Mouse (Mus musculus) CH12.LX (cell line): ENCODE measurements around the gene Prim2. TPM values are rescaled to one million over a fixed set of nuclear protein-coding genes. Genes with fewer than 3 reads are reported as not detected.

Source experiments
- DNase-seq: peaks from one replicate; pipeline ENCODE4 v3.0.0-alpha.2; 2013; ENCODE audit errors: extremely low read depth
- H3K27ac ChIP-seq: 2 replicates; pipeline ENCODE4 v1.5.1; 2012; ENCODE audit warnings: low read depth, mild to moderate bottlenecking, control low read depth, moderate library complexity; ENCODE audit not compliant: insufficient read depth
- H3K27me3 ChIP-seq: replicated peaks from 2 replicates; pipeline ENCODE3; 2012; ENCODE audit warnings: inconsistent platforms
- H3K36me3 ChIP-seq, 2 experiments: replicated peaks in 1 of 2; 2 replicates each; pipeline versions ENCODE3 to v1.6.1; 2012; ENCODE audit warnings: inconsistent platforms in 1 of 2, low read length in 1 of 2, mild to moderate bottlenecking in 1 of 2, mixed read lengths in 1 of 2, moderate library complexity in 1 of 2; ENCODE audit not compliant: control insufficient read depth in 1 of 2, insufficient read depth in 1 of 2
- H3K4me1 ChIP-seq, 2 experiments: 2 replicates each; pipeline ENCODE4 v1.6.1; 2012; ENCODE audit warnings: inconsistent platforms in 1 of 2, moderate library complexity in 1 of 2; ENCODE audit not compliant: insufficient read depth in 2 of 2, control insufficient read depth in 1 of 2
- H3K4me2 ChIP-seq: 2 replicates; pipeline ENCODE4 v1.6.1; 2012; ENCODE audit warnings: low read depth, mild to moderate bottlenecking, control low read depth; ENCODE audit not compliant: poor library complexity, insufficient read depth, severe bottlenecking
- H3K4me3 ChIP-seq, 3 experiments: fragments of 150-350 bp in 1 of 3; sonication (generic) in 1 of 3; replicated peaks in 1 of 3; 2 replicates each; pipeline versions ENCODE3 to v1.5.1; 2011 to 2012; ENCODE audit warnings: low read depth in 2 of 3, low read length in 2 of 3, mild to moderate bottlenecking in 2 of 3, moderate library complexity in 2 of 3, control low read depth in 1 of 3, improper control_type of control experiment in 1 of 3, inconsistent platforms in 1 of 3, mixed read lengths in 1 of 3; ENCODE audit not compliant: poor library complexity in 1 of 3
- H3K79me2 ChIP-seq: replicated peaks from 2 replicates; pipeline ENCODE4 v1.6.1; 2012; ENCODE audit warnings: mild to moderate bottlenecking, moderate library complexity; ENCODE audit not compliant: control insufficient read depth, poor library complexity, insufficient read depth, severe bottlenecking; ENCODE audit errors: extremely low read depth
- H3K9ac ChIP-seq: 2 replicates; pipeline ENCODE4 v1.6.1; 2012; ENCODE audit warnings: low read depth, mild to moderate bottlenecking, control low read depth, moderate library complexity; ENCODE audit not compliant: insufficient read depth
- H3K9me3 ChIP-seq: replicated peaks from 2 replicates; pipeline ENCODE3; 2012; ENCODE audit warnings: low read length, inconsistent platforms, mixed read lengths
- BHLHE40 ChIP-seq: IDR thresholded peaks from 2 replicates; pipeline ENCODE4 v1.6.1; 2011; ENCODE audit warnings: mild to moderate bottlenecking, low read depth, low read length, improper control_type of control experiment
- CHD1 ChIP-seq: IDR thresholded peaks from 2 replicates; pipeline ENCODE4 v1.6.1; 2012; ENCODE audit warnings: low read depth, low read length, improper control_type of control experiment, inconsistent platforms
- CHD2 ChIP-seq: IDR thresholded peaks from 2 replicates; pipeline ENCODE4 v1.6.1; 2011; ENCODE audit warnings: low read length, improper control_type of control experiment
- CTCF ChIP-seq, 2 experiments: IDR thresholded peaks in 1 of 2; conservative IDR thresholded peaks in 1 of 2; 2 replicates each; pipeline ENCODE4 v1.5.1; 2011 to 2012; ENCODE audit warnings: low read depth in 2 of 2, low read length in 2 of 2, improper control_type of control experiment in 1 of 2, inconsistent platforms in 1 of 2, mild to moderate bottlenecking in 1 of 2, moderate library complexity in 1 of 2
- E2F4 ChIP-seq: IDR thresholded peaks from 2 replicates; pipeline ENCODE4 v1.6.1; 2011; ENCODE audit warnings: low read depth, low read length, improper control_type of control experiment; ENCODE audit not compliant: insufficient replicate concordance
- ELF1 ChIP-seq: IDR thresholded peaks from 2 replicates; pipeline ENCODE4 v1.6.1; 2014; ENCODE audit warnings: low read depth, mild to moderate bottlenecking, inconsistent platforms, low read length, improper control_type of control experiment
- EP300 ChIP-seq: IDR thresholded peaks from 2 replicates; pipeline ENCODE4 v1.6.1; 2011; ENCODE audit warnings: low read length, improper control_type of control experiment
- ETS1 ChIP-seq: conservative IDR thresholded peaks from 2 replicates; pipeline ENCODE4 v1.6.1; 2012; ENCODE audit warnings: low read depth, mild to moderate bottlenecking, inconsistent platforms, low read length, improper control_type of control experiment, moderate library complexity
- GABPA ChIP-seq: IDR thresholded peaks from 2 replicates; pipeline ENCODE4 v1.6.1; 2012; ENCODE audit warnings: low read depth, low read length, improper control_type of control experiment, inconsistent platforms; ENCODE audit not compliant: insufficient replicate concordance
- HCFC1 ChIP-seq: IDR thresholded peaks from 2 replicates; pipeline ENCODE4 v1.6.1; 2012; ENCODE audit warnings: low read depth, mild to moderate bottlenecking, inconsistent platforms, low read length, improper control_type of control experiment
- IRF4 ChIP-seq: IDR thresholded peaks from 2 replicates; pipeline ENCODE4 v1.6.1; 2014; ENCODE audit warnings: low read depth, mild to moderate bottlenecking, inconsistent platforms, low read length, improper control_type of control experiment
- JUN ChIP-seq: IDR thresholded peaks from 2 replicates; pipeline ENCODE4 v1.6.1; 2011; ENCODE audit warnings: low read depth, mild to moderate bottlenecking, low read length, improper control_type of control experiment, moderate library complexity; ENCODE audit not compliant: insufficient read depth
- JUND ChIP-seq: conservative IDR thresholded peaks from 2 replicates; pipeline ENCODE4 v1.6.1; 2011; ENCODE audit warnings: low read depth, low read length, improper control_type of control experiment
- KAT2A ChIP-seq: IDR thresholded peaks from 2 replicates; pipeline ENCODE4 v1.6.1; 2012; ENCODE audit warnings: low read length, improper control_type of control experiment, inconsistent platforms; ENCODE audit not compliant: insufficient replicate concordance
- MAFK ChIP-seq: IDR thresholded peaks from 2 replicates; pipeline ENCODE4 v1.6.1; 2011; ENCODE audit warnings: low read length, improper control_type of control experiment; ENCODE audit not compliant: insufficient replicate concordance
- MAX ChIP-seq: IDR thresholded peaks from 2 replicates; pipeline ENCODE4 v1.6.1; 2011; ENCODE audit warnings: low read length, improper control_type of control experiment
- MAZ ChIP-seq: IDR thresholded peaks from 2 replicates; pipeline ENCODE4 v1.6.1; 2012; ENCODE audit warnings: low read depth, mild to moderate bottlenecking, inconsistent platforms, low read length, improper control_type of control experiment, moderate library complexity
- MEF2A ChIP-seq: IDR thresholded peaks from 2 replicates; pipeline ENCODE4 v1.6.1; 2014; ENCODE audit warnings: low read depth, mild to moderate bottlenecking, inconsistent platforms, low read length, improper control_type of control experiment, borderline replicate concordance
- MXI1 ChIP-seq: IDR thresholded peaks from 2 replicates; pipeline ENCODE4 v1.6.1; 2011; ENCODE audit warnings: mild to moderate bottlenecking, low read depth, low read length, improper control_type of control experiment
- MYC ChIP-seq: IDR thresholded peaks from 2 replicates; pipeline ENCODE4 v1.6.1; 2011; ENCODE audit warnings: low read depth, mild to moderate bottlenecking, improper control_type of control experiment, low read length
- NELFE ChIP-seq: IDR thresholded peaks from 2 replicates; pipeline ENCODE4 v1.6.1; 2011; ENCODE audit warnings: low read depth, low read length, improper control_type of control experiment
- NRF1 ChIP-seq: IDR thresholded peaks from 2 replicates; pipeline ENCODE4 v1.6.1; 2014; ENCODE audit warnings: low read depth, mild to moderate bottlenecking, inconsistent platforms, low read length, improper control_type of control experiment, moderate library complexity
- PAX5 ChIP-seq: IDR thresholded peaks from 2 replicates; pipeline ENCODE4 v1.6.1; 2012; ENCODE audit warnings: low read length, inconsistent platforms, mixed read lengths
- POLR2A ChIP-seq: IDR thresholded peaks from 2 replicates; pipeline ENCODE4 v1.6.1; 2011; ENCODE audit warnings: low read depth, mild to moderate bottlenecking, improper control_type of control experiment, low read length
- POLR2AphosphoS2 ChIP-seq: IDR thresholded peaks from 2 replicates; pipeline ENCODE4 v1.6.1; 2011; ENCODE audit warnings: low read depth, low read length, improper control_type of control experiment
- RAD21 ChIP-seq: IDR thresholded peaks from 2 replicates; pipeline ENCODE4 v1.6.1; 2011; ENCODE audit warnings: low read depth, mild to moderate bottlenecking, low read length, improper control_type of control experiment, moderate library complexity
- RCOR1 ChIP-seq: conservative IDR thresholded peaks from 2 replicates; pipeline ENCODE4 v1.6.1; 2012; ENCODE audit warnings: low read depth, mild to moderate bottlenecking, inconsistent platforms, low read length, improper control_type of control experiment
- SIN3A ChIP-seq: IDR thresholded peaks from 2 replicates; pipeline ENCODE4 v1.6.1; 2012; ENCODE audit warnings: low read length, improper control_type of control experiment, inconsistent platforms
- SMC3 ChIP-seq: IDR thresholded peaks from 2 replicates; pipeline ENCODE4 v1.6.1; 2011; ENCODE audit warnings: low read depth, low read length, improper control_type of control experiment
- TBP ChIP-seq: conservative IDR thresholded peaks from 2 replicates; pipeline ENCODE4 v1.6.1; 2011; ENCODE audit warnings: low read depth, low read length, improper control_type of control experiment
- TCF12 ChIP-seq: IDR thresholded peaks from 2 replicates; pipeline ENCODE4 v1.6.1; 2014; ENCODE audit warnings: low read depth, mild to moderate bottlenecking, inconsistent platforms, low read length, improper control_type of control experiment
- UBTF ChIP-seq: IDR thresholded peaks from 2 replicates; pipeline ENCODE4 v1.6.1; 2012; ENCODE audit warnings: low read depth, mild to moderate bottlenecking, inconsistent platforms, low read length, improper control_type of control experiment, moderate library complexity
- USF1 ChIP-seq: IDR thresholded peaks from 2 replicates; pipeline ENCODE4 v1.6.1; 2014; ENCODE audit warnings: low read depth, mild to moderate bottlenecking, inconsistent platforms, low read length, improper control_type of control experiment
- USF2 ChIP-seq: conservative IDR thresholded peaks from 2 replicates; pipeline ENCODE4 v1.6.1; 2011; ENCODE audit warnings: low read depth, low read length, improper control_type of control experiment
- ZC3H11A ChIP-seq: IDR thresholded peaks from 2 replicates; pipeline ENCODE4 v1.6.1; 2012; ENCODE audit warnings: low read depth, mild to moderate bottlenecking, inconsistent platforms, low read length, improper control_type of control experiment
- ZKSCAN1 ChIP-seq: IDR thresholded peaks from 2 replicates; pipeline ENCODE4 v1.6.1; 2012; ENCODE audit warnings: low read depth, inconsistent platforms, low read length, improper control_type of control experiment, borderline replicate concordance
- ZMIZ1 ChIP-seq: IDR thresholded peaks from 2 replicates; pipeline ENCODE4 v1.6.1; 2012; ENCODE audit warnings: low read depth, mild to moderate bottlenecking, inconsistent platforms, low read length, improper control_type of control experiment
- ZNF384 ChIP-seq: IDR thresholded peaks from 2 replicates; pipeline ENCODE4 v1.6.1; 2012; ENCODE audit warnings: low read depth, low read length, improper control_type of control experiment, inconsistent platforms
- dilution Hi-C: fragments of 300-500 bp; cut with MboI; formaldehyde crosslinking; loops from 2 replicates; pipeline ENCODE4 v1.14.3; 2020; ENCODE audit warnings: low sequenced_read_pairs; ENCODE audit not compliant: extremely low pct_unique_long_range_greater_than_20kb, extremely low pct_ligation_motif_present
- in situ Hi-C: fragments of 300-500 bp; cut with MboI; formaldehyde crosslinking; loops from 3 replicates; pipeline ENCODE4 v1.14.3; 2019; ENCODE audit warnings: low sequenced_read_pairs, low pct_ligation_motif_present, low pct_unique_long_range_greater_than_20kb, mixed read lengths
- polyA plus RNA-seq: library from polyadenylated mRNA; unstranded; fragments of >175 nt; gene quantifications from 2 replicates; pipeline ENCODE4 v1.2.1, GENCODE M21; 2012; ENCODE audit warnings: low read depth; ENCODE audit not compliant: insufficient read length
- total RNA-seq, 2 experiments: library from RNA; depleted of rRNA; stranded (reverse); fragments of 300-350 nt in 1 of 2; fragments of >200 nt in 1 of 2; gene quantifications; 2 replicates each; pipeline ENCODE4 v1.2.3; 2012 to 2014

The Prim2 gene
- total RNA-seq (2012; rRNA removed) (41.3 and 45.9 TPM in 2 replicates), total RNA-seq (2014; rRNA removed) (72.6 and 78.8 TPM in 2 replicates), polyA plus RNA-seq (50.7 and 51.7 TPM in 2 replicates)

DNA sequence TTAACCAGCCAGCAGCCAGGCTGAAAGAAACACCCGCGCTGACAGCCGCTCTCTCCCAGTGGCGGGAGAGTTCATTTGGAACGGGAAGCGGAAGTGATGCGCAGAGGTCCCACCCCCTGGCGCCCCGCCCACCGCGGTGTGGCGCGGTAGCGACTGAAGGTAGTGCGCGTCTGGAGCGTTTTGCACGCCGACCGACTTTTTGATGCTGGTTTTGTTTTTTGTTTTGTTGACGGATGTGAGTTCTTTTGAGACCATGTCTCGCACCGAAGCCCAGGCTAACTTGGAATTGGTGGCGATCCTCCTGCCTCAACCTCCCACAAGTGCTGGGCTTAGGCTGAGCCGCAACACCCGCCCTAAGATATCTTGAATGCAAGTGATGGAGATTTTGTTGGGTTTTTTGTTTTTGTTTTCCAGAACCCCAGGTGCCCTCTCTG is at the start of gene Prim2:
Gene Prim2, minus strand, starts transcription at position 88 of the 434 bp plus-strand sequence.
- no peaks in the 10 kb centered on the region for H3K9me3 ChIP-seq
- dilution Hi-C loops = no loop called here
- peaks cover 9 to 14% of the 10 kb centered on the region in 2 experiments for H3K4me1 ChIP-seq
- H3K27me3 ChIP-seq = no peaks in the 10 kb centered on the region
- peaks cover 28 to 39% of the 10 kb centered on the region in 2 experiments for H3K36me3 ChIP-seq
- peak within 1 kb of the TSS; percentile 65 for H3K4me2 ChIP-seq
- peak; percentile 60; the same call in 1 of the 2 replicates for TF ChIP-seq TCF12
- TF ChIP-seq GABPA = no peak
- no peak; the same call in 1 of the 2 replicates for TF ChIP-seq MAX
- TF ChIP-seq POLR2A = peak; percentile 96
- no peak for TF ChIP-seq CHD1
- TF ChIP-seq ELF1 = peak; percentile 83
- no peak for TF ChIP-seq SMC3
- TF ChIP-seq MXI1 = peak; percentile 89
- peak; percentile 90 for TF ChIP-seq NELFE
- no peak for TF ChIP-seq JUN
- TF ChIP-seq BHLHE40 = no peak
- TF ChIP-seq MYC = no peak
- TF ChIP-seq HCFC1 = peak; percentile 76
- TF ChIP-seq PAX5 = no peak
- peak; percentile 60; the same call in 1 of the 2 replicates for TF ChIP-seq RCOR1
- TF ChIP-seq ZKSCAN1 = no peak
- TF ChIP-seq CHD2 = no peak
- TF ChIP-seq KAT2A = 0 out of 2 replicates have a peak, but pooled peaks have one; percentile 73
- TF ChIP-seq MAZ = no peak
- no peak for TF ChIP-seq USF2
- TF ChIP-seq ZNF384 = no peak
- 0 out of 2 replicates have a peak, but pooled peaks have one; percentile 33 for TF ChIP-seq MEF2A
- peak; percentile 78 for TF ChIP-seq ZMIZ1
- peak; percentile 82 for TF ChIP-seq POLR2AphosphoS2
- peak; percentile 75 for TF ChIP-seq TBP
- TF ChIP-seq ETS1 = no peak
- no peak for TF ChIP-seq ZC3H11A
- TF ChIP-seq USF1 = no peak
- TF ChIP-seq EP300 = no peak
- no peak for TF ChIP-seq JUND
- TF ChIP-seq SIN3A = peak; percentile 93
- no peak; the same call in 1 of the 2 replicates for TF ChIP-seq IRF4
- TF ChIP-seq NRF1 = 0 out of 2 replicates have a peak, but pooled peaks have one; percentile 23
- no peak for TF ChIP-seq MAFK
- TF ChIP-seq CTCF (conservative IDR thresholded peaks at IDR 0.05 in 1 of 2, IDR thresholded peaks at IDR 0.05 in 1 of 2; ENCODE audit: low read depth in 2 of 2, low read length in 2 of 2) = no peak
- no peak for TF ChIP-seq RAD21
- peak; percentile 94; the same call in 1 of the 2 replicates for TF ChIP-seq E2F4
- TF ChIP-seq UBTF = no peak
- DNase-seq = peak; percentile 86
- peak within 1 kb of the TSS; percentile 12; the same call in 1 of the 2 replicates for H3K27ac ChIP-seq
- peaks cover 7% of the 10 kb centered on the region for H3K79me2 ChIP-seq
- H3K4me3 ChIP-seq = peak within 1 kb of the TSS; percentile 56 to 87 (median 64)
- peak within 1 kb of the TSS; percentile 75 for H3K9ac ChIP-seq
- in situ Hi-C loops = no loop called here
